Mouse (Mus musculus): ENCODE results near the gene Ccdc177. TPM values are rescaled to one million over a fixed set of nuclear protein-coding genes. Genes with fewer than 3 reads are reported as not detected.
A peak's percentile ranks its signal among the peaks of the same experiment; 100 is the strongest.

The Ccdc177 gene
- polyA plus RNA-seq, 1 experiment from 2014 or later: 0.13 TPM

DNA sequence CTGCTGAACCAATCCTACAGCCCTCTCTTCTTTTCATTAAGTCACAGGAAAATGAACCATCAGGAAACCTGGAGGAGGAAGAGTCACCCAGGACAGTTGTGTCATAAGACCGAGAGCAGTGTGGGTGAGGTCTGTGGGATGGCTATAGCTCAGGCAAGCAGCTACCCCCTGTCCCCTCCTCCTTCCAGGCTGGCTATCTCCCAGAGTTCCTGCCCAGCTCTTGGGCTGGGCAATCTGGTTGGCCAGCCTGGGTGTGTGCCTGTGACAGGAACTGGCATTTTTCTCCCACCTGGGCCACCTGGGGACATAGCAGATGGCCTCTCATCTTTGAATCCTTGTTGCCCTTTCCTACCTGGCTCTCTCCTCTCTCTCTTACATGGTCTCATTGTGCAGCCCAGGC is 23.4 kb upstream of the Ccdc177 start:
- Histone ChIP-seq H3K4me2 (replicated peaks) (no peak overlapping the region), H3K4me1 (0 out of 2 replicates have a peak, but pooled peaks cover 3% of the 10 kb centered on the region), H3K9ac (no peak overlapping the region), H3K9me3 (replicated peaks) (no peaks in the 10 kb centered on the region), H3K4me3 (replicated peaks) (no peak overlapping the region), H3K27ac (replicated peaks) (0 out of 2 replicates have a peak overlapping the region, but pooled peaks have one; percentile 34), H3K36me3 (no peaks in the 10 kb centered on the region), H3K27me3 (no peaks in the 10 kb centered on the region)
- no peak for ATAC-seq (ENCODE audit: insufficient number of reproducible peaks, low FRiP score, low TSS enrichment, low read depth)
- 72% methylated on average over 1 of the region's 1 CpGs for WGBS

DNA sequence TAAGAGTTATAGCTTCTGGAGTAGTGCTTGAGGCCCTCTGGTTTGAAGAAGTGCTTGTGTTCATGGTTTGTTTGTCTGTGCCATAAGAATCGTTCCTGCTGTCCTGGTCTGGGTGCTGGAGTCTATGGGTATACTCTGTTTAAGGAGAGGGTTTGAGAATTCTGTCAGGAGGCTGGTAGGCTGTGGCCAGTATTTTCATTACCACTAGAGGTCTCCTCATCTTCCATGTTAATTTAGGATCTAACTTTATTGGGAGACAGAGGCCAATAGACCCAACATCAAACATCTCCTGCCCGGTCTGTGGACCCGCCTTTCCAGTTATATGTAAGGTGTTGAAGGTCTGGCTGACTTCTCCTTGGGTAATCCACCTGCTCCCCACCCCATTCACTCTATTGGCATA is 22.4 kb upstream of the Ccdc177 start:
- Histone ChIP-seq H3K9me3 (replicated peaks) (no peaks in the 10 kb centered on the region), H3K9ac (no peak overlapping the region), H3K4me2 (replicated peaks) (no peak overlapping the region), H3K27me3 (no peaks in the 10 kb centered on the region), H3K4me3 (replicated peaks) (no peak overlapping the region), H3K27ac (replicated peaks) (no peak overlapping the region), H3K4me1 (0 out of 2 replicates have a peak, but pooled peaks cover 3% of the 10 kb centered on the region), H3K36me3 (no peaks in the 10 kb centered on the region)
- WGBS: 62% methylated on average over 3 of the region's 3 CpGs
- ATAC-seq (ENCODE audit: insufficient number of reproducible peaks, low FRiP score, low TSS enrichment, low read depth): no peak

DNA sequence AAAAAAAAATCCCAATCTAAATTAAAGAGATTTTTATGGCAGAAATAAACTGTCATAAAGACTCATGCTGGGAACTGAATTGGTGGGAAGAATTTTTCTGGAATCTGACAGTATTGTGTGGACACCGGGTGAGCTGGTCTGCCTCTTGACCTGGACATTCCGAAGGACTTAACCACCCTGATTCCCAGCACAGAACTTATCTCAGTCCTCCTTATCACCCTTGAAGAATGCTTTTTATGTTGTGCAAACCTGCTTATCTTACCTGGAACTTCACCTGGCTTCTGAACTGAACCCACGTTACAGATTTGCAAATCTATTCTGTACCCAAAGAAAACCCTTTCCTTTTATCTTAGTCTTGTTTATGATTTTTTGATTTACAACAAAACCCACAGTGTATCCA is 21.7 kb upstream of the Ccdc177 start:
- Histone ChIP-seq H3K27ac (replicated peaks) (no peak overlapping the region), H3K36me3 (no peaks in the 10 kb centered on the region), H3K4me2 (replicated peaks) (no peak overlapping the region), H3K9ac (no peak overlapping the region), H3K4me3 (replicated peaks) (no peak overlapping the region), H3K9me3 (replicated peaks) (no peaks in the 10 kb centered on the region), H3K4me1 (no peaks in the 10 kb centered on the region), H3K27me3 (no peaks in the 10 kb centered on the region)
- ATAC-seq (ENCODE audit: insufficient number of reproducible peaks, low FRiP score, low TSS enrichment, low read depth): no peak
- WGBS: 77% methylated on average over 3 of the region's 3 CpGs

DNA sequence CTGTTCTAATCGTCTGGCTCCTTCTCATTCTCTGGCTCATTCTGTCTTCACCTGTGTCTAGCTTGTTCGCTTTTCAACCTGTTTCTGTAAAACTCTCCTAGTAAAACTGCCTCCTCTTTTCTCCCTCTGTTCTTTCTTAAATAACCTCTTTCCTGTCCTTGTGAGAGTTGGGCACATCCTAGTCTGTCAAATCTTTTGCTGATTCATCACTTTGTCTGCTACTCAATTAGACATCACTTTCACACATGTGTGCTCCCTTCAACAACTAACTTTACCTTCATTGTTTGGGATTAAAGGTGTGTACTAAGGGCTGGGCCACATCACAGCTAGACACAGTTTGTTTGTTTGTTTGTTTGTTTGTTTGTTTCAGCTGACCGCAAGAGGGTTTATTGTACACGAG is 19.3 kb upstream of the Ccdc177 start:
- Histone ChIP-seq H3K27ac (replicated peaks) (no peak overlapping the region), H3K9ac (no peak overlapping the region), H3K4me3 (replicated peaks) (no peak overlapping the region), H3K4me1 (no peaks in the 10 kb centered on the region), H3K4me2 (replicated peaks) (no peak overlapping the region), H3K36me3 (no peaks in the 10 kb centered on the region), H3K27me3 (no peaks in the 10 kb centered on the region), H3K9me3 (replicated peaks) (no peaks in the 10 kb centered on the region)
- no peak for ATAC-seq (ENCODE audit: insufficient number of reproducible peaks, low FRiP score, low TSS enrichment, low read depth)
- 88% methylated on average over 4 of the region's 4 CpGs for WGBS

DNA sequence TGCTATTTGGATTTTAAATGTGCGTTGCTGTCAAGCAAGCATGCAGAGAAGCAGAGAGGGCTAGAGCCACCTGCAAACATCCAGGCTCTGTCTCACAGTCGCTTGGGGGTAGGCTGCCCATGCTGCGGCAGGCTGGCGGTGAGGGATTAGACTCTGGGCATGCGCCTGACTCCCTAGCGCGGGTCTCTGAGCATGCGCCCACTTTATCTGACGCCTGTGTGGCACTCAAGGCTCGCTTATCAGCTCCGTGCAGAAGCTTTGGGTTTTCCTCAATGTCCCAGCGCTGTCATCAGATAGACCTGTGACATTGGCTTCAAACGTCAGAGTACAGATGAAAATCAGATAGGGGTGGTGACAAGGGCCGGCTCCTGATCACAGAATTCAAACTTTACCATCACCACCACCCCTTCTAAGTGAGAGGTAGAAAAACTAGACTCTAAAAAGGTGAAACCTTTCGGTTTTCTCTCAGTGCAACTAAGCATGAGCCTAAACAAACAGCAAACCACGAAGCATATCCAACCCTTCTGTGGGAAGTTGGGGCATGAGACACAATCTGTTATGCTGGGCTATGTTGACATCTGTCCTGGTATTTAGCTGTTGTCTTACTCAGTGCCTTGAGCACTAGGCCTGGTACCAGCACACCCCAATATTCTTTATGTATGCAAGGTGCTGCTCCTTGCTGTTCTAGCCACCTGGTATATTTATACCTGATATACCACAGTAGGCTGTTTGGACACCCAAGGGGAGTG is 17.9 kb upstream of the Ccdc177 start:
- ATAC-seq (ENCODE audit: insufficient number of reproducible peaks, low FRiP score, low TSS enrichment, low read depth): no peak
- Histone ChIP-seq H3K4me2 (replicated peaks) (no peak overlapping the region), H3K4me3 (replicated peaks) (no peak overlapping the region), H3K27ac (replicated peaks) (no peak overlapping the region), H3K9me3 (replicated peaks) (no peaks in the 10 kb centered on the region), H3K36me3 (no peaks in the 10 kb centered on the region), H3K4me1 (no peaks in the 10 kb centered on the region), H3K27me3 (no peaks in the 10 kb centered on the region), H3K9ac (no peak overlapping the region)
- WGBS: 65% methylated on average over 16 of the region's 16 CpGs

DNA sequence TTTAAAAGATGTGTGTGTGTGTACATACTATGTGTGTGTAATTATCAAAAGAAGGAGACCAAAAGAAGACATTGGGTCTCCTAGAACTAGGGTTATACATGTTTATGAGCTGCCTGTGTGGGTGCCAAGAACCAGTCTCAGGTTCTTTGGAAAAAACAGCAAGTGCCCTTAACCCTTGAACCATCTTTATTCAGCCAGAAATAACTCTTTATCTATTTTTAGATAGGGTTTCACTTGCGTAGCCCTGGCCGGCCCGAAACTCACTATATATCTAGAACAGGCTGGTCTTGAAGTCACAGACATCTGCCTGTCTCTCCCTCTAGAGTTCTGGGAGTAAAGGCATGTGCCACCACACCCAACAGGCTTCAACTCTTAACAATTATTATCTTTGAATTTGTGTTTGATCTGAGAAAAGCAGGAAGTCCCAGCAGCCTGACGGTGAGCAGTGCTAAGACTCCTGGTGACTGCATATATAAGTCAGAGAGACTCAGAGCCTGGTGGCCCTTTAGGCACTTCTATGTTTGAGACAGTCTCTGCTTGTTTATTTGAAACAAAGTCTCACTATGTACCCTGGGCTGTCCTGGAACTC is 15.7 kb upstream of the Ccdc177 start:
- Histone ChIP-seq H3K27ac (replicated peaks) (no peak overlapping the region), H3K4me2 (replicated peaks) (no peak overlapping the region), H3K36me3 (no peaks in the 10 kb centered on the region), H3K4me1 (no peaks in the 10 kb centered on the region), H3K9me3 (replicated peaks) (no peaks in the 10 kb centered on the region), H3K27me3 (no peaks in the 10 kb centered on the region), H3K9ac (no peak overlapping the region), H3K4me3 (replicated peaks) (no peak overlapping the region)
- no peak for ATAC-seq (ENCODE audit: insufficient number of reproducible peaks, low FRiP score, low TSS enrichment, low read depth)
- WGBS: 77% methylated on average over 4 of the region's 4 CpGs

DNA sequence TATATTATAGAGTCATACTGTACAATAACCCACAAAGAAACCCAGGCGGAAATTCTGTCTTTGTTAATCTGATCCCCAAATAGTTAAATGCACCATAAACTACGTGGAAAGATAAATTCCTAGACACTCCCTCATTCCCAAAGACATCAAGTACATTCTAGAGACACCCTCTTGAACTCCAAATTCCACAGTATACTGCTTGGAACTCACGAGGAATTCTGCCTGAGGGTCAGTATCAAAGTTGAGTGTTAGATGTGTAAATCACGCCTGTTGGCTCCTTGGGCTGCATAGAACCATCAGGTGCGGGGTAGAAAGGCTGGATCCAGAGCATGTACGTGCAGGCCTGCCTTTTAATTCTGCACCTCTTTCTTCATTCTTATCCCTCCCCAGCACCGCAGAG is 14.3 kb upstream of the Ccdc177 start:
- H3K4me2 ChIP-seq (replicated peaks): no peak overlapping the region
- no peaks in the 10 kb centered on the region for H3K9me3 ChIP-seq (replicated peaks)
- no peaks in the 10 kb centered on the region for H3K27me3 ChIP-seq
- 0 out of 2 replicates have a peak, but pooled peaks cover under 1% of the 10 kb centered on the region for H3K4me1 ChIP-seq
- no peak overlapping the region for H3K9ac ChIP-seq
- WGBS: 53% methylated on average over 7 of the region's 7 CpGs
- no peak overlapping the region for H3K27ac ChIP-seq (replicated peaks)
- no peaks in the 10 kb centered on the region for H3K36me3 ChIP-seq
- no peak for ATAC-seq (ENCODE audit: insufficient number of reproducible peaks, low FRiP score, low TSS enrichment, low read depth)
- H3K4me3 ChIP-seq (replicated peaks): no peak overlapping the region

DNA sequence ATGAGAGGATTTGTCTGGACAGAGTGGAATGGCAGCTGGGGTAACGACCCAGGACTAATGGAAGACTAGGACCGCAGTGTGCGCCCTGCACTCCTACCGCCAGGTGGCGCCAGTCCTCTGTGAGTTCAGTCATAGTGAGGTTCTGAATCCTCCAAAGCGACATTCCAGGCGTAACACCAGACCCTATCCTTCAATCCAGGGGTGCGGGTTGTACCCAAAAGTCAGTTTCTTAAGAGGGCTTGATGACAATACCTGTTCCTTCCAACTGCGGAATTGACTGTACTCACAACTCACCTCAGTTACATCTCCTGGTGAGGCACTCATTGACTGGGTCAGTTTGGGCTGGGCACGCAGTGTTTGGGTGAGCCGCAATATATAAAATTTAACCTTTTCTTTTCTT is 9.2 kb upstream of the Ccdc177 start:
- Histone ChIP-seq H3K27ac (replicated peaks) (no peak overlapping the region), H3K4me3 (replicated peaks) (no peak overlapping the region), H3K4me1 (0 out of 2 replicates have a peak, but pooled peaks cover 2% of the 10 kb centered on the region), H3K9ac (no peak overlapping the region), H3K36me3 (no peaks in the 10 kb centered on the region), H3K4me2 (replicated peaks) (no peak overlapping the region), H3K27me3 (no peaks in the 10 kb centered on the region), H3K9me3 (replicated peaks) (no peaks in the 10 kb centered on the region)
- 19% methylated on average over 11 of the region's 11 CpGs for WGBS
- ATAC-seq (ENCODE audit: insufficient number of reproducible peaks, low FRiP score, low TSS enrichment, low read depth): peak; percentile 75

DNA sequence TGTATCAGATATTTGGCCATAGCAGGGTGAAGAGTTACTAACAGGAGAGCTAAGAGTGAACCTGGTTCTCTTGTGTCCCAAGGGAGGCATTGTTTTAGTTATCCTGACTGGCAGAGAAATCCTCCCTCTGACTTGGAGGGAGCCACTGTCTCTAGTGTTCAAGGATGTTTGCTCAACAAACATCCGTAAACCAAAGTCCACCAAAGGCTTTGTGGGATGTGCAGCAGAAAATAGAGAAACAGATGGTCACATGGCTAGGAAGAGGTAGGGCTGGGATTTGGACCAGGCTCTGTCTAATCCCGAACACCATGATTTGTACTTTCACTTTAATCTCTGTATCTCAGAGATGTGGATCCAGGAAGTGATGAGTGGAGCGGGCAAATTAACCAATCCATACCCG is 3.6 kb upstream of the Ccdc177 start:
- H3K27me3 ChIP-seq: peaks cover 20% of the 10 kb centered on the region
- no peak overlapping the region for H3K9ac ChIP-seq
- H3K9me3 ChIP-seq (replicated peaks): no peaks in the 10 kb centered on the region
- H3K4me3 ChIP-seq (replicated peaks): no peak overlapping the region
- WGBS: 65% methylated on average over 4 of the region's 4 CpGs
- H3K4me1 ChIP-seq: peaks cover 16% of the 10 kb centered on the region
- H3K36me3 ChIP-seq: no peaks in the 10 kb centered on the region
- H3K27ac ChIP-seq (replicated peaks): no peak overlapping the region
- ATAC-seq (ENCODE audit: insufficient number of reproducible peaks, low FRiP score, low TSS enrichment, low read depth): no peak
- H3K4me2 ChIP-seq (replicated peaks): no peak overlapping the region

DNA sequence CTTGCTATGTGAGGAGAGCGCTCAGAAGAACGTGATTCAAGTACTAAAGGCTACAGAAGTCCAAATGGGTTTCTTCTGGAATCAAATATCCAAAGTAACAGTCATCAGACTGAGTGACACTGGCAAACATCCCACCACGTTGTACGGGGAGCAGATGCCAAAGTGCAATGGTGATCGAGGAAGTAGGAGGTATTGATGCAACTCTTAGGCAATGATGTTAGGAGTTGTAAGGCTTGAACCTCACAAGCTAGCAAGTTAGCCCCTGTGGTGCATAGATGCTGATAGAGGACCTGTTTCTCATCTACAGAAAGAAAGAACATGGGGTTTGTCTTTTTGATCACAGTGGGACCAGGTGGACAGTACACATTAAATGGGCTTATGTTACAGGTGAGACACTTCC is 2.5 kb upstream of the Ccdc177 start:
- ATAC-seq (ENCODE audit: insufficient number of reproducible peaks, low FRiP score, low TSS enrichment, low read depth): no peak
- H3K27me3 ChIP-seq: peaks cover 32% of the 10 kb centered on the region
- no peaks in the 10 kb centered on the region for H3K36me3 ChIP-seq
- H3K27ac ChIP-seq (replicated peaks): no peak overlapping the region
- H3K9ac ChIP-seq: no peak overlapping the region
- H3K4me3 ChIP-seq (replicated peaks): no peak overlapping the region
- no peak overlapping the region for H3K4me2 ChIP-seq (replicated peaks)
- WGBS: 82% methylated on average over 5 of the region's 5 CpGs
- H3K4me1 ChIP-seq: peaks cover 26% of the 10 kb centered on the region
- H3K9me3 ChIP-seq (replicated peaks): no peaks in the 10 kb centered on the region

DNA sequence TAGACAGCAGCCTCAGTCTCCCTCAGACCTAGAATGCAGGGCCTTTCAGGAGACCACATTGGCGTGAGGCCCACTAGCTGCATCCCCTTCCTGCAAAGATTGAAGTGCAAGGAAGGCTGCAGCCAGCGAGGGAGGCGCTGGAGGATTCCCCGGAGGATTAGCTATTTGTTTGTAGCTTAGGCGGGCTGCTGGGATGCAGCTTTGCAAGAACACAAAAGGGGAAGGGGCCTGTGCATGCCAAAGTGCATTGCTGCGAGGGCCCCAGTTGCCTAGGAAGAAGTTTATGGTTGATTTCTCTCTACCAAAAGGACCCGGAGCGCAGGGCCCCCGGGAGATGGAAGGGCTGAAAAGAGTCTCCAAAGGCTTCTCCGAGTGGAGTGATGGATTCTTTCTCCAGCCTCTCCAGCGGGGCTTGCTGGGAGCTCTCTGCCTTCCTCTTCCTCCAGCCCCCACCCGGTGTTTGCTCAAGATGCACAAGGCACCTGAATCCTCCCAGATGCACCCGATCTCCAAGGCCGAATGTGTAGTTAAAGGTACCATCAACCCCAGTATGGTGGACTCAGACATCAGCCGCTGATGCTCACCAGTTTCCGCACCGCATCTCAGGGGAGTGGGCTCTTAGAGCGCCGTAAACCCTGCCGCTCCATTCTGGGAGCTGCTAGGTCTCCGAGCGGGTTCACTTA is 633 bp downstream of the Ccdc177 start:
- ATAC-seq (ENCODE audit: insufficient number of reproducible peaks, low FRiP score, low TSS enrichment, low read depth): no peak
- H3K27me3 ChIP-seq: peaks cover 55% of the 10 kb centered on the region
- H3K9me3 ChIP-seq (replicated peaks): no peaks in the 10 kb centered on the region
- H3K4me2 ChIP-seq (replicated peaks): peak overlapping the region; percentile 99
- no peak overlapping the region for H3K27ac ChIP-seq (replicated peaks)
- peak overlapping the region; percentile 65 for H3K4me3 ChIP-seq (replicated peaks)
- no peak overlapping the region for H3K9ac ChIP-seq
- H3K4me1 ChIP-seq: peaks cover 35% of the 10 kb centered on the region
- 3% methylated on average over 22 of the region's 22 CpGs for whole genome bisulfite sequencing
- no peaks in the 10 kb centered on the region for H3K36me3 ChIP-seq
